Mouse (Mus musculus): ENCODE data around the gene Acad9.

Acad9 gene

DNA sequence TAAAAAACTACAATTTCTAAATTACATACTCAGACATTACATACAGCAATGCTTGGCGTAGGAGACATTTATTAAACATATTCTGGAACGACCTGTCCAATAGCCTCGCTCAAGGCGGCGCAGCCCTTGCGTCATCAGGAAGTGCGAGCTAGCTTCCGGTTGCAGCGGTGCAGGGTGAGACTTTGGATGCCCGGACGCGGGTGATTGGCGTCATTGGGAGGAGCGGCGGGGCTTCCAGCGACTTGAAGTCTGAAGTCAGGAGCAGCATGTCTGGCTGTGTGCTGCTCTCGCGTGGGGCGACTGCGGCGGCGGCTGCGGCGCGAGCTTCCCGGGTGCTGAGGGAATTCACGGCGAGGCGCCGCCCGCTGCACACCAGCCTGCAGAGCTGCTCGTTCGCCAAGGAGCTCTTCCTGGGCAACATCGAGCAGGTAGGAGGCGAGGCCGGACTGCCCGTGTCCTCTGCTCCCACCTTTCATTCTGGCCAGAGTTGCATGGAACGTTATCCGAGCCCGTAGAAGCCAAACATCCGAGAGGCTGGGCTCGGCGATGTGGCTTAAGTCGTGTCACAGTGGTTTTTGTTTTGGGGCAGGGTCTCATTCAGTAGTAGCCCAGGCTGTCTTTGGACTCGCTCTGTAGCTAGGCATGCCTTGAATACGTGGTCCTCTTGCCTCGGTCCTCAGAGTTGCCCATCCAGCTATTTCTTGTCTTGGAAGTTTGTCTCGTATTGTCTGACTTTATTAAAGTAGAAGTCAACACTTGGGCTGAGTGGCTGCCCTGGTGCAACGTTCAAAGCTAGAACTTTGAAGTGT is at the start of gene Acad9:
TSS of gene Acad9 (plus strand) at position 137 of the 809 bp plus-strand sequence.
- DNase-seq = peak; percentile 99

DNA sequence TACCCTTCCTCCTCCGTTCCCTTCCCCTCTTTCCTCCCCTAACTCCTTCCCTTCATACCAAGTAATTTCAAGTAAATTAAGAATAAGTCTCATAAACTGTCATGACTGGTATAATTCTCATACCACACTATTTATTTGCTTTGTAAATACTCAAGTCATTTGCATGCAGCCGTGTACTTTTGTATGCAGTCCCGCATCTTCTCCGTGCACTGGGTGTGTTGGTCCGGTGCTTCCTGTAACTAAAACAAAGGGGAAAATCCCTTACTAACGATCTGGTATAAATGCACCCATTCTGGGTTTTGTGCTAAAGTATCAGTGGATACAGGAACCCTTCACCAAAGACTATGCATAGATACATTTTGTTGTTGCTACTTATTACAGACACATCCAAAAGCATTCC is 40.0 kb upstream of the Acad9 start:
- DNase-seq = no peak

GRCm38 (mm10) chr3:36029993-36030392 is 35.8 kb upstream of the Acad9 start:
- no peak for DNase-seq

- DNase-seq = no peak
Measured at GRCm38 (mm10) chr3:36031740-36032510, 33.9 kb upstream of the Acad9 start.

DNA sequence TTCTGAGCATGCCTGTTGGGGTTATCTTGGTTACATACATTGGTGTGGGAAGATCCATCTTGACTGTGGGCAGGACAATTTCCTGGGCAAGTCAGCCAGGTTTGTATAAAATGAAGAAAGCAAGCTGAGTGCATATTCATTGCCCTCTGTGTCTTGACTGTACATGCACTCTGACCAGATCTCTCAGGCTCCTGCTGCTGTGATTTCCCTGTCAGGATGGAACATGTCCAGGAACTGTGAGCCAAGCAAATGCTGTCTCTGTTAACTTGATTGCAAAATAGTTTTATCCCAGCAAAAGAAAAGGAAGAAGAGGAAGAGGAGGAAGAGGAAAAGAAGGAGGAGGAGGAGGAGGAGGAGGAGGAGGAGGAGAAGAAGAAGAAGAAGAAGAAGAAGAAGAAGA is 21.3 kb upstream of the Acad9 start:
- no peak for DNase-seq

DNA sequence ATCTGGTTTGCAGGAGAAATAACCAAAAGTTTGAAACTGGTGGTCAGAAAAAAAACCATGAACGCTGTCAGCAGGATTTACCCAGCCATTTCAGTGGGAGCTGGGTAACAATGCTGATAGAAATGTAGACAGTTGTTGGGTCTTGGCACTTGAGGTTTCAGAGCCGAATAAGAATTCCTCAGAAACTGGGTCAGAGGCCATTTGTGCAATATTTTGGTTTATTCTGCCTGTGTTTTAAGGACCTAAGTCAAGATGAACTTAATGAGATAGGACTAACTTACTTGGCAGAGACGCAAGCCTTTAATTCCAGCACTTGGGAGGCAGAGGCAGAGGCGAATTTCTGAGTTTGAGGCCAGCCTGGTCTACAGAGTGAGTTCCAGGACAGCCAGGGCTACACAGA is 20.7 kb upstream of the Acad9 start:
- no peak for DNase-seq

DNA sequence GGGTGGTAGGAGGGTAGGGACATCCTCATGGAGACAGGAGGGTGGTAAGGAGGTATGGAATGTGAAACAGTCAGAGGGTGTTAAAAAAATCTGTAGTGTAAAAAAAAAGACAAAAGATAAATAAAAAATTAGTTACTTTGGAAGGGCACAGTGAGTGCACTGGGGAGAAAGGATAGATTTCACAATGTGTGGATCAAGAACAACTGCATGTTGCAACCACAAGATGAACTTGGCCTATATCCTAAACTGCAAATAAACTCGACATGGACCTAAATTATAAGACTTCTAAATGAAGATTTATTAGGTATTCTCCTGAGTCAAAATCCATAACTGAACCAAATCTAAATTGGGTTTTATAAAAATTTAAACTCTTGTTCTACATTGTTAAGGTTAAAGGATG is 16.7 kb upstream of the Acad9 start:
- DNase-seq = no peak

DNA sequence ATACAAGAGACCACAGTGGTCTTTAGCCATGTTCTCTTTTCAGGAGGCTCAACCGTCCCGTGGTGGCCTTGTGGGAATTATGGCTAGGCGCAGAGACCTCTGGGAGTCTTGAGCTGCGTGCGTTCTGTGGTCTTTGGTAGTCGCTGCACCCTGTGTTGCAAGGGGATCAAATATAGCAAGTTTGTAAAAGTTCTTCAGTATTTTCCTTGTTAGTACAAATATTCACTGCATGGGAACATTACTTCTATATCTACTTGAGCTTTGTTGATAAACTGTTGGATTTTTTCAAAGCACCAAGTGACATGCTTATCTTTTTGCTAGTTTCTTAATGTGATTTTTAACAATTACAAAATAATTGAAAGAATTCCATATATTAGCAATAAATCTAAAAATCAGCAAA is 12.3 kb upstream of the Acad9 start, which contains the start of gene Ccdc144b:
TSS of gene Ccdc144b (minus strand) at position 101 of the 400 bp plus-strand sequence.
- DNase-seq = no peak

DNA sequence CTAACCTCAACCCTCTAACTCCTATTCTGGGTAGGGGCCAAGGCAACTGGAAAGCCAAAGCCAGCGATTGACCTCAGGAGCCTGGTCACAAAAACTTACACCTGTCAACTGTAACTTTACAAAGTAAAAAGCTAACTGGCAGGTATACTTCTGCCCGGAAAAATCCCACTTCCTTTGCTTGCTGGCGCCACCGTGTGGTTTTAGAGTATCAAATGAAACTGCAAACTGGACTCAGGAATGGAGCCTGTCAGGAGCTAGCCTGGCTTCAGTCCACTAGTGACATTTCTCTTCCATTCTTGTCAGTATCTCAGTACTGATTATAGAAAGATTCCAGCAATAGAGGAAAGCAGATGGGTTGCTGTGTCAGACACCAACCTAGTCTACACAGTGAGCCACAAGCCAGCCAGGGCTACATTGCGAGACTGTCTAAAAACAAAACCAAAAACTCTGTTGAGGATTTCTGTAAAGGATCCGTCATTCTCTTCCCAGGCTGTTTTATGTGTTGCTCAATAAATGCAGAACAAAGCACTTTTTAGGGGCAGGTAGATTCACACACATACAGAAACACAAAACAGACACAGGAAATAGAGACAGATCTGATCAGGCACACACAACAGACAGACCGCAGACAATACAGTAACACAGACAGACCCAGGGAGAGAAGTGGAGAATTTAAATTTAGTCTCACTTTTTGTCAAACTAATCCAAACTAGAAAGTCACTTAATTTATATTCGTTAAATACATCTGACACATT is 5.5 kb upstream of the Acad9 start:
- DNase-seq = peak; percentile 82

- DNase-seq = peak; percentile 79
Measured at GRCm38 (mm10) chr3:36064592-36065061, 1.2 kb upstream of the Acad9 start.

GRCm38 (mm10) chr3:36065166-36065565 is 613 bp upstream of the Acad9 start:
- DNase-seq = peak; percentile 50

GRCm38 (mm10) chr3:36067731-36068130 is 2.0 kb downstream of the Acad9 start:
- DNase-seq = peak; percentile 71

- peak; percentile 66 for DNase-seq
Measured at GRCm38 (mm10) chr3:36070436-36070835, 4.7 kb downstream of the Acad9 start.

DNA sequence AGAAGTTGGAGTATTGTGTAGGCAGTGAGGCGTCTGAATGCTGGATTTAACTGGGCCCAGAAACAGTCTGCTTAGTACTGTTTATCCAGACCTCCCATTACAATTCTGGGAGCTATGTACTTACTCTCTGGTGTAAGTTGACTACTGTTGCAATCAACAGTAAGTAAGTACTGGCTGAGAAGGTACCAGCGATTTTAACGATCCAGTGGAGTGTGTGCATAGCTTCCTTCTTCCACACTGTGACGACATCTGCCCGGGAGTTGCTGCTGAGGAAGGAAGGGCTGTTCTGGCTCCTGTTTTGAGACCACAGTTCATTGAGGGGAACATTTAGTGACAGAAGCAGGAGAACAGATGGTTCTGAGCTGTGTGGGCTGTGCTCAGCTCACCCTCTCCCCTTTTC is 5.3 kb downstream of the Acad9 start:
- peak; percentile 67 for DNase-seq

DNA sequence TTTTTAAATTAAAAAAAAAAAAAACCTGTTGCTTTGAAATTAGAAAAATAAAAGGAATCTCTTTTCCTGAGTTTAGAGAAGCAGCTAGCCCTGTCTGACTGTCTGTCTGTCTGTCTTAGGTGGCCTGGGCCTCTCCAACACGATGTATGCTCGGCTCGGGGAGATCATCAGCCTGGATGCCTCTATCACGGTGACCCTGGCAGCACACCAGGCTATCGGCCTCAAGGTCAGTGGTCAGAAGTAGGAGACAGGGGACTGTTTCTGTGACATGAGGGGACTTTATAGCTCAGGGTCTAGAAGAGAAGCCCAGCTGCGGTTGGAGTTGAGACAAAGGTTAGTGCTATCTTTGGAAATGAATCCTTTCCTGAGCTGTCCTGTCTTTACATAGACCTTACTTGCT is 8.5 kb downstream of the Acad9 start:
- DNase-seq = peak; percentile 65

DNA sequence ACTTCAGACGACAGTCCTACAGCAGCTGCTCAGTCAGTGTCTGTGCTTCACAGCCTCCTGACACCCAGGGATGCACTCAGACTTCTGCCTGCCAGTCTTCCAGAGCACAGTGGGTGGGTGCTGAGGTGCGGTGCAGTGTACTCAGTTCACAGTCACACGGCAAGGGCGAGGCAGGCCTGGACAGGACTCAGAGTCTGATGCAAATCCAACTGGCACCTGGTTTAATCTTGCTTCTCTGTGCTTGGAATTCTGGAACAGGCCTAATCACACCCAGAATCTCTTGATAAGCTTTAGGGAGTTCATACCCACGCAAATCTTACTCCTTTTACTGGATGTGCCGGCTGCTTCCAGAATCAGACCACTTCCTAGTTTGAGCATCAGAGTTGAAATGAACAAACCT is 9.7 kb downstream of the Acad9 start:
- DNase-seq = peak; percentile 66

DNA sequence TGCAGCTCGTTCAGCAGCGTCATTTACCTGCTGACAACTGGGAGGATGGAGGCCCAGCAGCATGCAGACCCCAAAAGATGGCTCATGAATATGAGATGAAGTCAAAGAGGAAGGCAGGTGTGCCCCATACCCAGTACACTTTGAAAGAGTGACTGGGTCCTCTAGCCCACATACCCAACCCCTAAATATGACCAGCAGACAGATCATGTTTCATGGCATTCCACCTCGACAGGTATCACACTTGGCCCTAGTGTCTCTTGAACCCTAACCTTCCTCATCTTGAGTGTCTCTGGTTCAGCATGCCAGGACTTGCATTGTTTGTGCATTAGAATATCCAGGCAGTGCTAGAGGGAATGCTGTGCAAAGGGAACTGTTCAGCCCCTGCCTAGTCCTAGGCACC is 11.6 kb downstream of the Acad9 start:
- DNase-seq = peak; percentile 73

DNA sequence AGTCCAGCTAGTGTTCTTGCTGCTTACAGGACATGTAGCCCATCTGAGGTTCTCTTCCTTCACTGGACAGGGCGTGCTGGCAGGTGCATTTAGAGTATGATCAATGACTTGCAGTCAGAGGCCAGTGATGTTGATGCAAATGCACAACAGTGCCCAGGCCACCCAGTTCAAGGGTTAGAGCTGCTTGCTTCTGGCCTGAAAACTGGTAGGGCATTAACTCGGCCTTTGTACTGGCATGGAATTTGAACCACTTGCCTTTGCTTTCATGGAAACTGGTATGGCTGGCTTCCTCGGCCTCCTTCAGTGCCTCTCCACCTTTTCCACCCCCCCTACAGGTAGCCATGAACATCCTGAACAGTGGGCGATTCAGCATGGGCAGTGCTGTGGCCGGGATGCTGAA is 14.1 kb downstream of the Acad9 start:
- DNase-seq = peak; percentile 64

- peak; percentile 29 for DNase-seq
Measured at GRCm38 (mm10) chr3:36080741-36081140, 15.0 kb downstream of the Acad9 start.

DNA sequence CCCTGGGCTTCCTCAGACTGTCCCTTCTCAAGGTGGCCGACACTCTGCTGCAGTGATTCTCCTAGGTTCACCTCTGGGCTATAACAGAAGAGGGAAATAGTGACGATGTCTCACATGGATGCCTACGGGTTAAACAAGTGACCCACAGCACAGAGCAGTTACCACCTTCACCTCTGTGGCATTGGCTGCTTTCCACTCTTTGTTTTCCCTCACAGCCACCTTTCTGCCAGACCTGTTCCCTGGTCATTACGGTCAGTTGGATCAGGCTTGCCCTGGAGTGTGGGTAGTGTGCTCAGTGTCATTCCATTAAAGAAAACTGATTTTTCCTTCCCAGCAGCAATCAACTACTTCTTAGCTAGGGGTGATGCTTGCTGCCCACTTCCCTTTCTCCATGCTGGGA is 17.1 kb downstream of the Acad9 start:
- DNase-seq = peak; percentile 30

GRCm38 (mm10) chr3:36083381-36083780 is 17.6 kb downstream of the Acad9 start:
- DNase-seq = peak; percentile 66

DNA sequence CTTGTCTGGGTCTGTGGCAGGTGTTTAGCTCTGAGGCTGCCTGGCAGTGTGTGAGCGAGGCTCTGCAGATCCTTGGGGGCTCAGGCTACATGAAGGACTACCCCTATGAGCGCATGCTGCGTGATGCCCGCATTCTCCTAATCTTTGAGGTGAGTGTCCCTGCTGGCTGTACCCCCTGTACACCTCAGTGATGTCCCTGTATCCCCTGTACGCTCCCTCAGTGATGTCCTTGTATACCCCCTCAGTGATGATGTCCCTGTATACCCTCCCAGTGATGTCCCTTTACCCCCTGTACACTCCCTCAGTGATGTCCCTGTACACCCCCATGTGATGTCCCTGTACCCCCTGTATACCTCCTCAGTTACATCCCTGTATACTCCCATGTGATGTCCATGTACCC is 19.6 kb downstream of the Acad9 start:
- peak; percentile 74 for DNase-seq

DNA sequence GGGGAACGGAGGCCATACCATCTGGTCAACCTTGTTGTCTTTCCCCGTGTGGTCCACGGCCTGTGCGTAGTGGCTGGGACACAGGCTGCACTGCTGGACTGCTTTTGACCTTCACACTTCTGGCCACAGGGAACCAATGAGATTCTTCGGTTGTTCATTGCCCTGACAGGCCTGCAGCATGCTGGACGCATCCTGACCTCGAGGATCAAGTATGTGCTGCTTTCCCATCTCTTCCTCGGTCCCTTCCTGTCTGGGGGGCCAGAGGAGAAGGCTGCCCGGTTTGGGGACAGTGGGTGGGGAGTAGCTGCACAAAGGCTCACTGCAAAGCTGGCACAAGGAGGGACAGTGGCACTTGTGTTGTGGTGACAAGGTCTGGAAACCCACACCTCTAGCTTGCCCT is 21.8 kb downstream of the Acad9 start:
- peak; percentile 80 for DNase-seq
